Mouse (Mus musculus) heart, postnatal 10 days (tissue): ENCODE measurements at regions not wholly inside any gene's neighbourhood (a gene's known extent, or its start where the extent isn't known, plus 50 kb on each side); places are given as distances from the start of the nearest gene placed in this dataset.
A peak's percentile ranks its signal among the peaks of the same experiment; 100 is the strongest.
"Not testable (repeated sequence)": the region's sequence is repeated elsewhere in the genome, so short reads cannot be mapped to it uniquely, and the experiment has no call there.

Experiments used
- DNase-seq, 2 experiments: peaks; one replicate each; pipeline ENCODE4 v3.0.0; 2021
- intact Hi-C: fragments of 180-260 bp; cut with DNase I; formaldehyde crosslinking; loops from one replicate; pipeline ENCODE4 v1.15.1; 2025

DNA sequence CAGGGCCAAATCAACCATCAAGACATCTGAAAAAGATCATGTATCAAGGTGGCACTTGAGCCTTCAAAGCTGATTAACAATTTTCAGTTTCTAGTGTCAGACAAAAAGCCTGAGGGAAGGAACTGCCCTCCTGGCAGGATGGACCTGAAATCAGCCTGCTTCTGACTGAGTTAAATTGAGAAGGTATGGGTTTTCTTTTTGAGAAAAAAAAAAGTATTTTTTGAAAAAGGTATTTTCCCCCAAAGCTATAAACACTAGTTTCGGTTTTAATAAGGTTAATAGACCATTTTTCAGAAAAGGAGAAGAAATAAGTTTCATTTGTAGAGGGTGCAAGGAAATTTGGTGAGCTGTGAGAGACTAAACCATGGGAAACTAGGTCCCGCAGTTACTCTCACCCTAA, 124.6 kb upstream of the Mrpl21 start:
- DNase-seq, intact Hi-C loops: not testable (repeated sequence)

DNA sequence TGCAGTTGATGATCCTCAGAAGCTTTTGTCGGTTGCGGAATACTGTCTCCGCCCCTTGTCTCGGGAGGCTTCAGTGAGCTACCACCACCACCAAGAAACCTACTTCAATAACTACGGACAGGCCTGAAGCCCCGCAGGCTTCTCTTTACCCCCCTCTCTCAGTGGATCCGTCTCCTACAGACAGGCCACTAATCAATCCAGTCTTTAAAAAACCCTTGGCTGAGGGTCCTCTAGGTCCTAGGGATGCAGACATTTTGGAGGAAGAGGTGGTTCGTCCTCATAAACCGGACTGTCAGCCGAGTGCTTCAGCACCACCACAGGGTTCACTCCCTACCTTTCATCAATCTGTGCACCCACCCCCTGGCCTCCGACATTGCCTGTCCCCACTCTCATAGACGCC, 123.4 kb upstream of the Mrpl21 start:
- DNase-seq: no peak
- intact Hi-C loops: no loop called here

DNA sequence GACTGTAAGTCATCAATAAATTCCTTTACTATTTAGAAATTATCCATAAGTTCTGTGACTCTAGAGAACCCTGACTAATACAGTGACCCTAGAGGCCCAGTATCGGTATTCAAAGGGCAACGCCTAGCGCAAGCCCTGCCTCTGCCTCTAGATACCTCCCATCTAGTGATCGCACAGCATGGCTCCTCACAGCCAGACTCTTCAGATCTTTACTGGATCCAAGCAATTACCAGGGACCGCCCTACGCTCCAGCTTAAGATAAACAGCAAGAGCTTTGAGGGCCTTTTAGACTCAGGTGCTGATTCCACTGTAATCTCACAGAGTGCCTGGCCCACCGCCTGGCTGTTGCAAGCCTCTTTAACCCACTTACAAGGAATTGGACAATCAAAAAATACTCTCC, 115.0 kb upstream of the Mrpl21 start:
- intact Hi-C loops: no loop called here
- no peak for DNase-seq

DNA sequence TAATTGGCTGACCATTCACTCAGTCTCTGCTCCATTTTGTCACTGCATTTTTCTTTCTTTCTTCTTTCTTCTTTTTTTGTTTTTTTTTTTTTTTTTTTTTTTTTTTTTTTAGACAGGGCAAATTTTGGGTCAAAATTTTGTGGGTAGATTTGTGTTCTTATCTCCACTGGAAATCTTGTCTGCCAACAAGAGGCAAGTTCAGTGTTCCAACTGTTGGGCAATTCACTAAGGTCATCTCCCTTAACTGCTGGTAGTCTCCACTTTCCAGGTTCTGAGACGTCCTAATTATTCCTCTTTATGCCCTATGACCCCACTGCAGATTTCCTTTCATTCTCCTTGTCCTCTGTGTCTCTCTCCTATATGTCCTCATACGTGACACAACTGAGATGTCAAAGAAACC, 100.1 kb upstream of the Mrpl21 start:
- DNase-seq: no peak
- intact Hi-C loops: no loop called here

DNA sequence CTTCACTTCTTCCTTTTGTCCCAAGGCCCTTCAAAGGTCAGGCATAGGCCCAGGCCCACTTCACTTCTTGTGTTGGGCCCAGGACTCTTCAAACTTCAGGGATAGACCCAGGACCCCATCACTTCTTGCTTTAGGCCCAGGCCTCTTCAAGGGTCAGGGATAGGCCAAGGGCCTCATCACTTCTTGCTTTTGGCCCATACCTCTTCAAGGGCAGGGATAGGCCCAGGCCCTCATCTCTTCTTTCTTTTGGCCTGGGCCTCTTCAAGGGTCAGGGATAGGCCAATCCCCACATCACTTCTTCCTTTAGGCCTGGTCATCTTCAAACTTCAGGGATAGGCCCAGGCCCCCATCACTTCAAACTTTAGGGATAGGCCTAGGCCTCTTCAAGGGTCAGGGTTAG, 90.1 kb upstream of the Mrpl21 start:
- DNase-seq: no peak
- intact Hi-C loops: no loop called here

DNA sequence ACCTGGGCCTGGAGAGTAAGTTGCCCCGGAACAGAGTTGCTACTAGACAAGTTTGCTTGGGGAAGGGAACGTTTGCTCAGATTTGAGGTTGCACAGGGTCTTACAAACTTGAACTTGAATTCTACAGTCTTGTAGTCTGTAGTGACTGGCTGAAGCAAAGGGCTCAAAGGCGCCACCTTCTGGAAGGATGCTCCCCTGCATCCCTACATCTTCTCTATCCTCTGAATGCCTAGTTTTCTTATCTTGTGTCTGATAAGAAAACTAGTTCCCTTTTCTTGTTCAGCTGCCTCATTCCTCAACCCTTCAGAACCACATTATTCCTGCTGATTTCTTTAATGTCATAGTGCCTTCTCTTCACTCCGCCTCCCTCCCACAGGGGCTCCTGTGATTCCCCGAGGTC, 78.2 kb upstream of the Mrpl21 start:
- DNase-seq: peak in 1 of 2 experiments; percentile 31

DNA sequence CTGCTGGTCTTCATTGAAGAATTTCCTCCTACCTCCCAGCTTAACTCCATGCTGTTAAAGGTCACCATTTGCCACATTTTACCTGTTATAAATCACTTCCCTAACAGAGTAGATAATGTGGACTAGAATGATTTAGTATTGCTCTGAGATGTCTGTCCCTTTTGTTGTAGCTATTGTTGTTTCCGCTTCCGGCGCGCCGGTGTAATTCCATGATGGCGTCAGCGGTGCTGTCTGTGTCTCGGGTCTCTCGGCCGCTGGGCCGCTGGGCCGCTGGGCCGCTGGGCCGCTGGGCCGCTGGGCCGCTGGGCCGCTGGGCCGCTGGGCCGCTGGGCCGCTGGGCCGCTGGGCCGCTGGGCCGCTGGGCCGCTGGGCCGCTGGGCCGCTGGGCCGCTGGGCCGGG, 77.3 kb upstream of the Mrpl21 start:
- DNase-seq: not testable (repeated sequence)

More for the DNA sequence above, 78.2 kb upstream of the Mrpl21 start:
- intact Hi-C loops: not testable (repeated sequence)

DNA sequence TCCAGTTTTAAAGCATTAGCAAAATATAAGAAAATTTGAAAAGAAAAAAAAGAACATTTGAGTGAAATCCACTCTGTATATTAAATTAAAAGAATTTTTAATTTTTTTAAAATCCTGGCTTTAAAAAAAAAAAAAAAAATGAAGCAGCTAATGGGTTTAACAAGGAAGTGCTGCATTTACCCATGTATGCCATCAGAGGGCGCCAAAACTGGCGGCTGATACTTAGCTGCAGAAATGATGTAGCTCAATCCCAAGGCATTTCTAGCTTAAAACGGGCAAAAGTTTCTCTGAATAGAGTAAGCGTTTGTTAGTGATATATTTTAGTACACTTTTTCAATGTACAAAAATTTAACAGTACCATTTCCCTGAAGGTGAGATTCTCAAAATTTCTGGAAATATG, 74.4 kb upstream of the Mrpl21 start:
- DNase-seq: peak; percentile 35 to 59
- intact Hi-C loops: no loop called here

More for the DNA sequence above, 77.3 kb upstream of the Mrpl21 start:
- intact Hi-C loops: not testable (repeated sequence)
